Mouse (Mus musculus) cerebellum, adult 9-10 months (tissue): ENCODE measurements at regions not wholly inside any gene's neighbourhood (a gene's known extent, or its start where the extent isn't known, plus 50 kb on each side); places are given as distances from the start of the nearest gene placed in this dataset.

Experiments used
- DNase-seq: peaks from one replicate; pipeline ENCODE4 v3.0.0; 2022

DNA sequence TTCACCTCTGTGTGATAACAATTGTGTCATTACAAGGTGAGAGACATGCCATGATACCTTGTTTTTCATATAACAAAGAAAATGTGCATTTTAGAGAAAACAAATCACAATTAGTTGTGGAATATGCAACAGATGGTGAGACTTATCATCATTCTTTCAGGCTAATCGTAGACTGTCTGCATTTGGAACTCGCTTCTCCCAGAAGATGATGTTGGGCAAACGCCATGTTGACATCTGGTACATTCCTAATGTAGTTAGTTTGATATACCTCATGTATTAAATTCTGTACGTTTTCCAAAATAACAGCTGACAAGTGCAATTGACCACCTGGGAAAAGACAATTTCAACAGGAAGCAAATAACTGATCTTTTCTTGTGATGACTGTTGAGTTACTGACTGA is 482.0 kb upstream of the 4931408C20Rik start:
- peak; percentile 10 for DNase-seq
